Mouse (Mus musculus) heart, postnatal 4 days (tissue): Measurements from ENCODE around the gene Gm21209. TPM values are rescaled to one million over a fixed set of nuclear protein-coding genes. Genes with fewer than 3 reads are reported as not detected.
"Not testable (repeated sequence)": the region's sequence is repeated elsewhere in the genome, so short reads cannot be mapped to it uniquely, and the experiment has no call there.

ENCODE experiments used
- DNase-seq: peaks from one replicate; pipeline ENCODE4 v3.0.0; 2021
- total RNA-seq, 2 experiments: library from RNA; stranded (reverse); gene quantifications; 2 replicates each; pipeline ENCODE4 v1.2.3; 2021

The Gm21209 gene
- total RNA-seq = not detected

GRCm38 (mm10) chrY:49570856-49571255 lies at the start of gene Gm21209:
TSS of gene Gm21209 (plus strand) at chrY:49571156.
- DNase-seq = not testable (repeated sequence)
